Mouse (Mus musculus) lung, postnatal 10 days (tissue): Measurements from ENCODE around the gene Cyp2c66.
"Not testable (repeated sequence)": the region's sequence is repeated elsewhere in the genome, so short reads cannot be mapped to it uniquely, and the experiment has no call there.

Experiments used
- DNase-seq: peaks from one replicate; pipeline ENCODE4 v3.0.0; 2021

Gene Cyp2c66

GRCm38 (mm10) chr19:39113644-39114043 lies at the start of gene Cyp2c66:
Gene Cyp2c66, plus strand, starts transcription at chr19:39113898.
- no peak for DNase-seq

GRCm38 (mm10) chr19:39098779-39099178 lies 14.9 kb upstream of the Cyp2c66 start:
- not testable (repeated sequence) for DNase-seq

- not testable (repeated sequence) for DNase-seq
These were observed 43.1 kb downstream of the Cyp2c66 start for GRCm38 (mm10) chr19:39156836-39157235.
